Mouse (Mus musculus): ENCODE data around the gene Nek11. TPM values are rescaled to one million over a fixed set of nuclear protein-coding genes. Genes with fewer than 3 reads are reported as not detected.

Nek11 gene
- total and polyA plus RNA-seq, 3 experiments = not detected

GRCm38 (mm10) chr9:105379533-105380145, 15.7 kb downstream of the Nek11 start:
- Histone ChIP-seq H3K4me1 (ENCODE audit: insufficient read depth, low read depth, low read length) (no peaks in the 10 kb centered on the region), H3K4me3 (ENCODE audit: low read depth, low read length) (no peak overlapping the region), H3K36me3 (replicated peaks) (no peaks in the 10 kb centered on the region), H3K9me3 (replicated peaks) (no peaks in the 10 kb centered on the region), H3K27me3 (ENCODE audit: insufficient read depth, low read length) (no peaks in the 10 kb centered on the region)
- TF ChIP-seq GATA1 (IDR thresholded peaks at IDR 0.05; ENCODE audit: borderline replicate concordance, low read length) (no peak), TAL1 (conservative IDR thresholded peaks at IDR 0.05; ENCODE audit: low read depth, low read length) (no peak), POLR2AphosphoS5 (IDR thresholded peaks at IDR 0.05; ENCODE audit: insufficient replicate concordance, low read depth, low read length) (no peak), CTCF (IDR thresholded peaks at IDR 0.05; ENCODE audit: low read depth, low read length) (no peak), GATA2 (IDR thresholded peaks at IDR 0.05; ENCODE audit: borderline replicate concordance, low read depth, low read length) (no peak)
- DNase-seq (ENCODE audit: low spot score) (no peak), ATAC-seq (ENCODE audit: extremely low read depth, insufficient number of reproducible peaks, low FRiP score, poor library complexity, severe bottlenecking) (no peak)

- H3K36me3 ChIP-seq (replicated peaks) = no peaks in the 10 kb centered on the region
- H3K9me3 ChIP-seq (replicated peaks) = no peaks in the 10 kb centered on the region
- H3K27me3 ChIP-seq (ENCODE audit: insufficient read depth, low read length) = no peaks in the 10 kb centered on the region
- H3K4me1 ChIP-seq (ENCODE audit: insufficient read depth, low read depth, low read length) = no peaks in the 10 kb centered on the region
- no peak for ATAC-seq (ENCODE audit: extremely low read depth, insufficient number of reproducible peaks, low FRiP score, poor library complexity, severe bottlenecking)
- H3K4me3 ChIP-seq (ENCODE audit: low read depth, low read length) = no peak overlapping the region
- TF ChIP-seq GATA2 (IDR thresholded peaks at IDR 0.05; ENCODE audit: borderline replicate concordance, low read depth, low read length) (no peak), TAL1 (conservative IDR thresholded peaks at IDR 0.05; ENCODE audit: low read depth, low read length) (no peak), POLR2AphosphoS5 (IDR thresholded peaks at IDR 0.05; ENCODE audit: insufficient replicate concordance, low read depth, low read length) (no peak), CTCF (IDR thresholded peaks at IDR 0.05; ENCODE audit: low read depth, low read length) (no peak), GATA1 (IDR thresholded peaks at IDR 0.05; ENCODE audit: borderline replicate concordance, low read length) (no peak)
- DNase-seq (ENCODE audit: low spot score) = no peak
These were observed 17.7 kb downstream of the Nek11 start for GRCm38 (mm10) chr9:105377622-105378021.

GRCm38 (mm10) chr9:105376954-105377530, 18.3 kb downstream of the Nek11 start:
- Histone ChIP-seq H3K9me3 (replicated peaks) (no peaks in the 10 kb centered on the region), H3K36me3 (replicated peaks) (no peaks in the 10 kb centered on the region), H3K4me3 (ENCODE audit: low read depth, low read length) (no peak overlapping the region), H3K4me1 (ENCODE audit: insufficient read depth, low read depth, low read length) (no peaks in the 10 kb centered on the region), H3K27me3 (ENCODE audit: insufficient read depth, low read length) (no peaks in the 10 kb centered on the region)
- no peak for ATAC-seq (ENCODE audit: extremely low read depth, insufficient number of reproducible peaks, low FRiP score, poor library complexity, severe bottlenecking)
- TF ChIP-seq TAL1 (conservative IDR thresholded peaks at IDR 0.05; ENCODE audit: low read depth, low read length) (no peak), GATA1 (IDR thresholded peaks at IDR 0.05; ENCODE audit: borderline replicate concordance, low read length) (no peak), POLR2AphosphoS5 (IDR thresholded peaks at IDR 0.05; ENCODE audit: insufficient replicate concordance, low read depth, low read length) (no peak), GATA2 (IDR thresholded peaks at IDR 0.05; ENCODE audit: borderline replicate concordance, low read depth, low read length) (no peak), CTCF (IDR thresholded peaks at IDR 0.05; ENCODE audit: low read depth, low read length) (no peak)
- DNase-seq (ENCODE audit: low spot score) = no peak

GRCm38 (mm10) chr9:105376411-105376810, 18.9 kb downstream of the Nek11 start:
- no peaks in the 10 kb centered on the region for H3K36me3 ChIP-seq (replicated peaks)
- ATAC-seq (ENCODE audit: extremely low read depth, insufficient number of reproducible peaks, low FRiP score, poor library complexity, severe bottlenecking) = no peak
- H3K27me3 ChIP-seq (ENCODE audit: insufficient read depth, low read length) = no peaks in the 10 kb centered on the region
- DNase-seq (ENCODE audit: low spot score) = no peak
- H3K4me1 ChIP-seq (ENCODE audit: insufficient read depth, low read depth, low read length) = no peaks in the 10 kb centered on the region
- TF ChIP-seq TAL1 (conservative IDR thresholded peaks at IDR 0.05; ENCODE audit: low read depth, low read length) (no peak), GATA2 (IDR thresholded peaks at IDR 0.05; ENCODE audit: borderline replicate concordance, low read depth, low read length) (no peak), GATA1 (IDR thresholded peaks at IDR 0.05; ENCODE audit: borderline replicate concordance, low read length) (no peak), CTCF (IDR thresholded peaks at IDR 0.05; ENCODE audit: low read depth, low read length) (no peak), POLR2AphosphoS5 (IDR thresholded peaks at IDR 0.05; ENCODE audit: insufficient replicate concordance, low read depth, low read length) (no peak)
- H3K9me3 ChIP-seq (replicated peaks) = no peaks in the 10 kb centered on the region
- H3K4me3 ChIP-seq (ENCODE audit: low read depth, low read length) = no peak overlapping the region

GRCm38 (mm10) chr9:105374361-105374760, 21.0 kb downstream of the Nek11 start:
- ATAC-seq (ENCODE audit: extremely low read depth, insufficient number of reproducible peaks, low FRiP score, poor library complexity, severe bottlenecking) (no peak), DNase-seq (ENCODE audit: low spot score) (no peak)
- no peaks in the 10 kb centered on the region for H3K36me3 ChIP-seq (replicated peaks)
- H3K4me3 ChIP-seq (ENCODE audit: low read depth, low read length) = no peak overlapping the region
- TF ChIP-seq POLR2AphosphoS5 (IDR thresholded peaks at IDR 0.05; ENCODE audit: insufficient replicate concordance, low read depth, low read length) (no peak), GATA1 (IDR thresholded peaks at IDR 0.05; ENCODE audit: borderline replicate concordance, low read length) (no peak), GATA2 (IDR thresholded peaks at IDR 0.05; ENCODE audit: borderline replicate concordance, low read depth, low read length) (no peak), CTCF (IDR thresholded peaks at IDR 0.05; ENCODE audit: low read depth, low read length) (no peak), TAL1 (conservative IDR thresholded peaks at IDR 0.05; ENCODE audit: low read depth, low read length) (no peak)
- H3K9me3 ChIP-seq (replicated peaks) = no peaks in the 10 kb centered on the region
- H3K27me3 ChIP-seq (ENCODE audit: insufficient read depth, low read length) = no peaks in the 10 kb centered on the region
- no peaks in the 10 kb centered on the region for H3K4me1 ChIP-seq (ENCODE audit: insufficient read depth, low read depth, low read length)

GRCm38 (mm10) chr9:105368605-105369004, 26.7 kb downstream of the Nek11 start:
- Histone ChIP-seq H3K4me1 (ENCODE audit: insufficient read depth, low read depth, low read length) (no peaks in the 10 kb centered on the region), H3K36me3 (replicated peaks) (no peaks in the 10 kb centered on the region), H3K27me3 (ENCODE audit: insufficient read depth, low read length) (no peaks in the 10 kb centered on the region), H3K9me3 (replicated peaks) (no peaks in the 10 kb centered on the region), H3K4me3 (ENCODE audit: low read depth, low read length) (no peak overlapping the region)
- DNase-seq (ENCODE audit: low spot score) (no peak), ATAC-seq (ENCODE audit: extremely low read depth, insufficient number of reproducible peaks, low FRiP score, poor library complexity, severe bottlenecking) (no peak)
- TF ChIP-seq GATA1 (IDR thresholded peaks at IDR 0.05; ENCODE audit: borderline replicate concordance, low read length) = no peak
- TF ChIP-seq TAL1 (conservative IDR thresholded peaks at IDR 0.05; ENCODE audit: low read depth, low read length) = no peak

All from G1E (cell line).